Mouse (Mus musculus) brain, embryonic 14.5 days (tissue): ENCODE measurements at regions not wholly inside any gene's neighbourhood (a gene's known extent, or its start where the extent isn't known, plus 50 kb on each side); places are given as distances from the start of the nearest gene placed in this dataset.
A peak's percentile ranks its signal among the peaks of the same experiment; 100 is the strongest.

Source experiments
- CTCF ChIP-seq: fragments of 200-500 bp; IDR thresholded peaks from 2 replicates; pipeline ENCODE4 v1.5.1; 2012; ENCODE audit warnings: inconsistent platforms, mild to moderate bottlenecking, moderate library complexity, borderline replicate concordance; ENCODE audit not compliant: insufficient read depth, insufficient read length; ENCODE audit errors: extremely low read depth
- POLR2A ChIP-seq: fragments of 200-500 bp; IDR thresholded peaks from 2 replicates; pipeline ENCODE4 v1.6.1; 2012; ENCODE audit warnings: mild to moderate bottlenecking, inconsistent platforms, borderline replicate concordance; ENCODE audit not compliant: poor library complexity, insufficient read depth, insufficient read length, severe bottlenecking; ENCODE audit errors: extremely low read depth

- TF ChIP-seq CTCF, result peak; percentile 48; the same call in 1 of the 2 replicates
- no peak for TF ChIP-seq POLR2A
Observed at GRCm38 (mm10) chr4:79052723-79053122, 841.0 kb upstream of the Ptprd start.
